In the genomic region with DNA sequence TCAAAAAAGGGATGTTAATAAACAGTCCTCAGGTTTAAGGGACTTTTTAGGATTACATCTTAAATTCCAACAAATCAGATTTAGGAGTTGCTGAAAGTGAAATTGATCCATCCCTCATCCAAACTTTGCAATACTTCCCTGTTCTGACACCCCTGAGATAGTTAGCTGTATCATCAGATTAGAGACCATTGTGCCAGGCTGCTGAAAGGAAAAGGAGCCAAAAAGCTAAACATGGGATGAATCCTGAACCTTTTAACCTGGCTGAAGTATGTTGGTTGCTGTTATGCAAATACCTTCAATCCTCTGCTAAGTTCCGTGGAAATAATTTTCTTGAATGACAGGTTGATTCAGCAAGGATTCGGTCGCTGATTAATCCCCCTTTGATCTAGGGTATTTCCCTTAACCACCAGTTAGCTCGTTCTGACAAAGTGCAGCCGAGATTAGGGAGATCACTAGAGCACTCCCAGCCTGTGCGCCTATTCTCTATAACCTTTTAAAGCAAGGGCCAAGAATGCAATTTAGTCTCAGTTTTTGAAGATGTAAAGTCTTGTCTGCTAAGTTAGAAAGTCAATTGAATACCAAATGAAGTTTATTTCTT, we compare ENCODE assay signal across 20 mouse cellular contexts. TPM values are rescaled to one million over a fixed set of nuclear protein-coding genes. Genes with fewer than 3 reads are reported as not detected.
DNase-seq lines count a peak whose midpoint lies in the region; ATAC-seq and TF ChIP-seq lines count a peak whose summit lies in the region.
"Had no signal": no experiment of that assay in that cellular context is flagged by ENCODE, and none has a peak within 500 bp of the region (broad histone marks: within the 10 kb centered on the region; RNA-seq: fewer than 3 reads in every experiment).

No protein-coding gene starts in this region.

- intact Hi-C loops in left cerebral cortex, adult 2 months (cut with DNase I) = loop anchor here (5.0 kb wide), 1 partner anchor 57 kb away; no protein-coding TSS in a partner anchor

- ATAC-seq in midbrain, embryonic 14.5 days (ENCODE audit: low FRiP score, low TSS enrichment) = no peak; the same call in 1 of the 2 replicates

- no peaks in the 10 kb centered on the region for H3K9me3 ChIP-seq in CH12.LX (replicated peaks; ENCODE audit: low read length)
- no peaks in the 10 kb centered on the region for H3K9me3 ChIP-seq in midbrain, embryonic 14.5 days (ENCODE audit: control insufficient read depth, low read length)
- H3K9me3 ChIP-seq: embryonic facial prominence, embryonic 15.5 days; G1E; hindbrain, embryonic 12.5 days; limb, embryonic 13.5 days; lung, embryonic 15.5 days had no signal

- DNase-seq in kidney, adult 2 months = peak; percentile 10
- DNase-seq in kidney, postnatal 10 days = no peak
- peak; percentile 60 for DNase-seq in CH12.LX (ENCODE audit: extremely low read depth)
- peak; percentile 46 for DNase-seq in embryo, embryonic 10.5 days (ENCODE audit: low spot score)
- peak; percentile 59 for DNase-seq in midbrain, embryonic 14.5 days
- no peak for DNase-seq in left cerebral cortex, adult 2 months (ENCODE audit: extremely low spot score in 1 of 2, low spot score in 2 of 2)
- no peak for DNase-seq in Muller cell, postnatal 12 days (ENCODE audit: inconsistent ontology term)
- DNase-seq: cerebellum, adult 2 months; cerebellum, postnatal 36 days; heart, postnatal 10 days; right cerebral cortex, adult 18-20 months; thymus, postnatal 14 days had no signal

- peak overlapping the region; percentile 23 for H3K27ac ChIP-seq in kidney, adult 2 months (ENCODE audit: insufficient read depth, low read depth, low read length)
- H3K27ac ChIP-seq in CH12.LX (ENCODE audit: insufficient read depth, low read depth) = no peak overlapping the region
- H3K27ac ChIP-seq in midbrain, embryonic 14.5 days (replicated peaks; ENCODE audit: low read depth, low read length) = no peak overlapping the region
- no peak overlapping the region for H3K27ac ChIP-seq in left cerebral cortex, adult 2 months
- H3K27ac ChIP-seq: embryonic facial prominence, embryonic 15.5 days; hindbrain, embryonic 12.5 days; limb, embryonic 13.5 days; liver, embryonic 14.5 days; lung, embryonic 15.5 days; macrophage had no signal

- peaks cover 10% of the 10 kb centered on the region for H3K4me1 ChIP-seq in kidney, adult 2 months (ENCODE audit: control insufficient read depth, insufficient read depth, low read length)
- peaks cover 3 to 11% of the 10 kb centered on the region in 2 experiments; a peak in 3 of 4 replicates for H3K4me1 ChIP-seq in CH12.LX (ENCODE audit: control insufficient read depth in 1 of 2, insufficient read depth in 2 of 2)
- peaks cover 15% of the 10 kb centered on the region for H3K4me1 ChIP-seq in midbrain, embryonic 14.5 days (ENCODE audit: control insufficient read depth, insufficient read depth, low read length)
- H3K4me1 ChIP-seq: embryonic facial prominence, embryonic 15.5 days; hindbrain, embryonic 12.5 days; limb, embryonic 13.5 days; lung, embryonic 15.5 days had no signal

- H3K4me2 ChIP-seq in CH12.LX (ENCODE audit: insufficient read depth, low read depth, poor library complexity, severe bottlenecking) = no peak overlapping the region
- no peak overlapping the region for H3K4me2 ChIP-seq in midbrain, embryonic 14.5 days (ENCODE audit: low read length)
- H3K4me2 ChIP-seq: embryonic facial prominence, embryonic 15.5 days; heart, embryonic 11.5 days; hindbrain, embryonic 12.5 days; limb, embryonic 13.5 days; lung, embryonic 15.5 days had no signal

- TF ChIP-seq POLR2A in kidney, adult 2 months (IDR thresholded peaks at IDR 0.05; ENCODE audit: low read depth, low read length) = no peak
- no peak for TF ChIP-seq POLR2A in CH12.LX (IDR thresholded peaks at IDR 0.05; ENCODE audit: low read depth, low read length)

- no peak for TF ChIP-seq EP300 in CH12.LX (IDR thresholded peaks at IDR 0.05; ENCODE audit: low read length)

- H3K4me3 ChIP-seq in kidney, adult 2 months (ENCODE audit: insufficient read depth, low read depth, low read length) = no peak overlapping the region
- H3K4me3 ChIP-seq in CH12.LX (replicated peaks in 1 of 3; ENCODE audit: low read depth in 2 of 3, low read length in 2 of 3, poor library complexity in 1 of 3) = no peak overlapping the region
- H3K4me3 ChIP-seq in midbrain, embryonic 14.5 days (replicated peaks; ENCODE audit: low read depth, low read length) = no peak overlapping the region
- no peak overlapping the region for H3K4me3 ChIP-seq in left cerebral cortex, adult 2 months
- H3K4me3 ChIP-seq: embryonic facial prominence, embryonic 15.5 days; hindbrain, embryonic 12.5 days; limb, embryonic 13.5 days; lung, embryonic 15.5 days had no signal

- TF ChIP-seq CTCF in kidney, adult 2 months (conservative IDR thresholded peaks at IDR 0.05; ENCODE audit: insufficient read depth, insufficient read length, low read depth, low read length) = no peak
- no peak for TF ChIP-seq CTCF in CH12.LX (conservative IDR thresholded peaks at IDR 0.05 in 1 of 2, IDR thresholded peaks at IDR 0.05 in 1 of 2; ENCODE audit: low read depth in 2 of 2, low read length in 2 of 2)
- TF ChIP-seq CTCF in left cerebral cortex, adult 2 months (IDR thresholded peaks at IDR 0.05) = no peak

- no peaks in the 10 kb centered on the region for H3K27me3 ChIP-seq in kidney, adult 2 months (replicated peaks; ENCODE audit: control insufficient read depth, insufficient read depth, low read length)
- no peaks in the 10 kb centered on the region for H3K27me3 ChIP-seq in CH12.LX (replicated peaks)
- H3K27me3 ChIP-seq in midbrain, embryonic 14.5 days (ENCODE audit: control insufficient read depth, insufficient read depth, low read length) = no peaks in the 10 kb centered on the region
- H3K27me3 ChIP-seq: embryonic facial prominence, embryonic 15.5 days; hindbrain, embryonic 12.5 days; limb, embryonic 13.5 days; lung, embryonic 15.5 days had no signal

- no peaks in the 10 kb centered on the region for H3K79me2 ChIP-seq in CH12.LX (replicated peaks; ENCODE audit: control insufficient read depth, extremely low read depth, insufficient read depth, poor library complexity, severe bottlenecking)

- no peak overlapping the region for H3K9ac ChIP-seq in CH12.LX (ENCODE audit: insufficient read depth, low read depth)
- H3K9ac ChIP-seq in midbrain, embryonic 14.5 days (replicated peaks; ENCODE audit: low read length) = no peak overlapping the region; the same call in 1 of the 2 replicates
- H3K9ac ChIP-seq: embryonic facial prominence, embryonic 15.5 days; hindbrain, embryonic 12.5 days; limb, embryonic 13.5 days; liver, embryonic 14.5 days; lung, embryonic 15.5 days had no signal

- dilution Hi-C loops in CH12.LX (cut with MboI; ENCODE audit: extremely low pct_ligation_motif_present, extremely low pct_unique_long_range_greater_than_20kb, low sequenced_read_pairs) = no loop called here

- in situ Hi-C loops in CH12.LX (cut with MboI; ENCODE audit: low pct_ligation_motif_present, low pct_unique_long_range_greater_than_20kb, low sequenced_read_pairs) = no loop called here

- WGBS in kidney, adult 2 months = 37% methylated on average over 6 of the region's 6 CpGs
- 6% methylated on average over 6 of the region's 6 CpGs for WGBS in midbrain, embryonic 14.5 days

- H3K36me3 ChIP-seq in kidney, adult 2 months (ENCODE audit: control insufficient read depth, insufficient read depth, low read length) = no peaks in the 10 kb centered on the region; the same call in 1 of the 2 replicates
- H3K36me3 ChIP-seq in CH12.LX (replicated peaks in 1 of 2; ENCODE audit: control insufficient read depth in 1 of 2, insufficient read depth in 1 of 2, low read length in 1 of 2) = peaks cover 6 to 23% of the 10 kb centered on the region in 2 experiments
- peaks cover 8% of the 10 kb centered on the region for H3K36me3 ChIP-seq in midbrain, embryonic 14.5 days (ENCODE audit: control insufficient read depth, insufficient read depth, low read length)

- no peak for TF ChIP-seq RAD21 in CH12.LX (IDR thresholded peaks at IDR 0.05; ENCODE audit: low read depth, low read length)

TF ChIP-seq in CH12.LX, 34 proteins besides CTCF, POLR2A, EP300 and RAD21 (continues in another document):
- TF ChIP-seq E2F4 (IDR thresholded peaks at IDR 0.05; ENCODE audit: insufficient replicate concordance, low read depth, low read length) (no peak), MXI1 (IDR thresholded peaks at IDR 0.05; ENCODE audit: low read depth, low read length) (no peak), ELF1 (IDR thresholded peaks at IDR 0.05; ENCODE audit: low read depth, low read length) (no peak), MAX (IDR thresholded peaks at IDR 0.05; ENCODE audit: low read length) (no peak), CHD1 (IDR thresholded peaks at IDR 0.05; ENCODE audit: low read depth, low read length) (no peak), USF2 (conservative IDR thresholded peaks at IDR 0.05; ENCODE audit: low read depth, low read length) (no peak), ZNF384 (IDR thresholded peaks at IDR 0.05; ENCODE audit: low read depth, low read length) (no peak), USF1 (IDR thresholded peaks at IDR 0.05; ENCODE audit: low read depth, low read length) (no peak), ETS1 (conservative IDR thresholded peaks at IDR 0.05; ENCODE audit: low read depth, low read length) (no peak), POLR2AphosphoS2 (IDR thresholded peaks at IDR 0.05; ENCODE audit: low read depth, low read length) (no peak), MAZ (IDR thresholded peaks at IDR 0.05; ENCODE audit: low read depth, low read length) (no peak), BHLHE40 (IDR thresholded peaks at IDR 0.05; ENCODE audit: low read depth, low read length) (no peak), CHD2 (IDR thresholded peaks at IDR 0.05; ENCODE audit: low read length) (no peak), ZC3H11A (IDR thresholded peaks at IDR 0.05; ENCODE audit: low read depth, low read length) (no peak), ZKSCAN1 (IDR thresholded peaks at IDR 0.05; ENCODE audit: borderline replicate concordance, low read depth, low read length) (no peak), MAFK (IDR thresholded peaks at IDR 0.05; ENCODE audit: insufficient replicate concordance, low read length) (no peak), MEF2A (IDR thresholded peaks at IDR 0.05; ENCODE audit: borderline replicate concordance, low read depth, low read length) (no peak)

RNA-seq across cellular contexts. Expression of a gene that starts 23.1 kb away (rescaled TPM):
- 6.0 and 6.4 TPM in 2 replicates for polyA plus RNA-seq in kidney, adult 2 months (2012; rRNA removed)
- total RNA-seq in CH12.LX (2012; rRNA removed) (20.1 and 25.6 TPM in 2 replicates), CH12.LX (2014; rRNA removed) (65.1 and 88.5 TPM in 2 replicates)
- polyA plus RNA-seq in CH12.LX (2012; ENCODE audit: insufficient read length, low read depth) = 38.9 and 40.6 TPM in 2 replicates
- polyA plus RNA-seq in midbrain, embryonic 14.5 days (2014; fragmentation: Nextera tagmentation; extraction: Ambion mirVana) = 77.5 and 105 TPM in 2 replicates
- 10 to 100 TPM; 54.6 to 58.5 TPM for total RNA-seq in left cerebral cortex, adult 2 months (2021)

RNA-seq across cellular contexts. Expression of a gene that starts 23.7 kb away (rescaled TPM):
- 17.9 and 21.2 TPM in 2 replicates for polyA plus RNA-seq in kidney, adult 2 months (2012; rRNA removed)
- total RNA-seq in CH12.LX (2012; rRNA removed) (12.9 and 13.2 TPM in 2 replicates), CH12.LX (2014; rRNA removed) (29.1 and 30.7 TPM in 2 replicates)
- polyA plus RNA-seq in CH12.LX (2012; ENCODE audit: insufficient read length, low read depth) = 11.7 and 12.4 TPM in 2 replicates
- 22.3 and 27.9 TPM in 2 replicates for polyA plus RNA-seq in midbrain, embryonic 14.5 days (2014; fragmentation: Nextera tagmentation; extraction: Ambion mirVana)
- 10 to 100 TPM; 19.7 to 23.1 TPM for total RNA-seq in left cerebral cortex, adult 2 months (2021)

Comparison
In these comparisons a context has a peak if more than half of its experiments do, and no peak if none do; other contexts are left out.
1. DNase-seq: peak in kidney, adult 2 months (single experiment), CH12.LX (single experiment), embryo, embryonic 10.5 days (single experiment) and midbrain, embryonic 14.5 days (single experiment); none in kidney, postnatal 10 days (single experiment), left cerebral cortex, adult 2 months (0 of 2) and Muller cell, postnatal 12 days (single experiment).